Mouse (Mus musculus) kidney, postnatal 36 days (tissue): ENCODE measurements at regions not wholly inside any gene's neighbourhood (a gene's known extent, or its start where the extent isn't known, plus 50 kb on each side); places are given as distances from the start of the nearest gene placed in this dataset.

Experiments used
- DNase-seq, 2 experiments: peaks; one replicate each; pipeline ENCODE4 v3.0.0; 2021 to 2022; ENCODE audit warnings: mixed read lengths in 2 of 2

- DNase-seq, result no peak
Observed at GRCm38 (mm10) chr14:61904426-61905124, 297.3 kb downstream of the Kcnrg start.

- DNase-seq, result no peak
Observed at GRCm38 (mm10) chr14:61918113-61918512, 310.9 kb downstream of the Kcnrg start.

- DNase-seq, result no peak
Observed at GRCm38 (mm10) chr14:61931811-61932210, 324.6 kb downstream of the Kcnrg start.

GRCm38 (mm10) chr14:61941682-61942081 is 334.4 kb downstream of the Kcnrg start:
- no peak for DNase-seq

- no peak for DNase-seq
Observed at GRCm38 (mm10) chr14:61945659-61946058, 338.4 kb downstream of the Kcnrg start.

- DNase-seq, result no peak
Observed at GRCm38 (mm10) chr14:61949446-61949845, 342.2 kb downstream of the Kcnrg start.

- DNase-seq, result no peak
Observed at GRCm38 (mm10) chr14:61950004-61950403, 342.4 kb upstream of the Rnaseh2b start.

GRCm38 (mm10) chr14:61953029-61953428 is 339.4 kb upstream of the Rnaseh2b start:
- no peak for DNase-seq

GRCm38 (mm10) chr14:61955416-61955815 is 337.0 kb upstream of the Rnaseh2b start:
- no peak for DNase-seq

GRCm38 (mm10) chr14:61960243-61960957 is 332.0 kb upstream of the Rnaseh2b start:
- no peak for DNase-seq

- no peak for DNase-seq
Observed at GRCm38 (mm10) chr14:61968467-61968866, 323.9 kb upstream of the Rnaseh2b start.

- peak in 1 of 2 experiments; percentile 23 for DNase-seq
Observed at GRCm38 (mm10) chr14:61968957-61969535, 323.3 kb upstream of the Rnaseh2b start.

- DNase-seq, result peak; percentile 77 to 90
Observed at GRCm38 (mm10) chr14:61970591-61970990, 321.8 kb upstream of the Rnaseh2b start.

GRCm38 (mm10) chr14:61971100-61972088 is 321.0 kb upstream of the Rnaseh2b start:
- DNase-seq, result peak; percentile 38 to 46

- peak; percentile 69 to 82 for DNase-seq
Observed at GRCm38 (mm10) chr14:61975301-61975732, 317.1 kb upstream of the Rnaseh2b start.

- DNase-seq, result no peak
Observed at GRCm38 (mm10) chr14:61980581-61980980, 311.8 kb upstream of the Rnaseh2b start.

- DNase-seq, result no peak
Observed at GRCm38 (mm10) chr14:61985575-61985974, 306.8 kb upstream of the Rnaseh2b start.

- no peak for DNase-seq
Observed at GRCm38 (mm10) chr14:61986203-61986602, 306.2 kb upstream of the Rnaseh2b start.

- DNase-seq, result no peak
Observed at GRCm38 (mm10) chr14:61995253-61995652, 297.1 kb upstream of the Rnaseh2b start.

- no peak for DNase-seq
Observed at GRCm38 (mm10) chr14:61997736-61998135, 294.7 kb upstream of the Rnaseh2b start.

- no peak for DNase-seq
Observed at GRCm38 (mm10) chr14:61998259-61998658, 294.1 kb upstream of the Rnaseh2b start.

- DNase-seq, result peak; percentile 19 to 31
Observed at GRCm38 (mm10) chr14:62001481-62001949, 290.9 kb upstream of the Rnaseh2b start.
